Mouse (Mus musculus) stomach, postnatal 0 days (tissue): ENCODE measurements around the gene Eif3c. TPM values are rescaled to one million over a fixed set of nuclear protein-coding genes. Genes with fewer than 3 reads are reported as not detected.

Experiments used
- ATAC-seq: fragments of 200-750 bp; cut with Nextera tagmentation; 2 replicates; pipeline ENCODE4 v1.8.0; 2017; ENCODE audit not compliant: low FRiP score, low TSS enrichment
- DNase-seq: peaks from one replicate; pipeline ENCODE4 v3.0.0-alpha.2; 2016; ENCODE audit warnings: low spot score
- H3K27ac ChIP-seq: fragments of 300-500 bp; sonication (generic); replicated peaks from 2 replicates; pipeline ENCODE4 v1.5.1; 2014; ENCODE audit warnings: mild to moderate bottlenecking, control low read depth
- H3K27me3 ChIP-seq: fragments of 300-500 bp; sonication (generic); 2 replicates; pipeline ENCODE4 v1.6.1; 2014; ENCODE audit warnings: low read length; ENCODE audit not compliant: control insufficient read depth, insufficient read depth
- H3K36me3 ChIP-seq: fragments of 300-500 bp; sonication (generic); 2 replicates; pipeline ENCODE4 v1.6.1; 2014; ENCODE audit warnings: low read length, mixed read lengths; ENCODE audit not compliant: control insufficient read depth, insufficient read depth
- H3K4me1 ChIP-seq: fragments of 300-500 bp; sonication (generic); replicated peaks from 2 replicates; pipeline ENCODE4 v1.6.1; 2014; ENCODE audit warnings: antibody characterized with exemption; ENCODE audit not compliant: control insufficient read depth, insufficient read depth
- H3K4me2 ChIP-seq: fragments of 300-500 bp; sonication (generic); replicated peaks from 2 replicates; pipeline ENCODE4 v1.6.1; 2014; ENCODE audit warnings: low read depth, mild to moderate bottlenecking, control low read depth, moderate library complexity
- H3K4me3 ChIP-seq: fragments of 300-500 bp; sonication (generic); 2 replicates; pipeline ENCODE4 v1.5.1; 2014; ENCODE audit warnings: low read depth, low read length, control low read depth
- H3K9ac ChIP-seq: fragments of 300-500 bp; sonication (generic); 2 replicates; pipeline ENCODE4 v1.6.1; 2014; ENCODE audit warnings: mild to moderate bottlenecking, low read length, control low read depth, mixed read lengths
- H3K9me3 ChIP-seq: fragments of 300-500 bp; sonication (generic); 2 replicates; pipeline ENCODE4 v1.6.1; 2016; ENCODE audit warnings: low read length; ENCODE audit not compliant: control insufficient read depth
- CTCF ChIP-seq: IDR thresholded peaks from 2 replicates; pipeline ENCODE4 v1.5.1; 2016; ENCODE audit warnings: antibody characterized with exemption, low read depth, mild to moderate bottlenecking, moderate library complexity
- EP300 ChIP-seq: optimal IDR thresholded peaks from 2 replicates; pipeline ENCODE3; 2016; ENCODE audit warnings: antibody characterized with exemption
- WGBS: fragments of 180-500 bp; shearing (Covaris S2); extraction: QIAGEN DNeasy Blood & Tissue Kit; methylation state at CpG from one replicate; pipeline ENCODE4 v1.1.7; 2014; 5-methylcytosine and 5-hydroxymethylcytosine counted together
- polyA plus RNA-seq: library from polyadenylated mRNA; unstranded; fragments of >200 nt; fragmentation: Nextera tagmentation; extraction: Ambion mirVana; gene quantifications from 2 replicates; pipeline ENCODE4 v1.2.1, GENCODE M21; 2015

Gene Eif3c
- polyA plus RNA-seq, 1 experiment from 2014 or later = 163 TPM

GRCm38 (mm10) chr7:126601896-126602295, 35.7 kb upstream of the Eif3c start:
- 33% methylated on average over 3 of the region's 5 CpGs for WGBS
- H3K4me2 ChIP-seq = no peak overlapping the region
- H3K4me1 ChIP-seq = no peaks in the 10 kb centered on the region
- TF ChIP-seq CTCF (no peak), EP300 (no peak)
- no peaks in the 10 kb centered on the region for H3K36me3 ChIP-seq
- ATAC-seq (no peak), DNase-seq (no peak)
- no peak overlapping the region for H3K9ac ChIP-seq
- no peak overlapping the region for H3K27ac ChIP-seq
- no peak overlapping the region for H3K4me3 ChIP-seq
- H3K27me3 ChIP-seq = no peaks in the 10 kb centered on the region
- no peaks in the 10 kb centered on the region for H3K9me3 ChIP-seq

DNA sequence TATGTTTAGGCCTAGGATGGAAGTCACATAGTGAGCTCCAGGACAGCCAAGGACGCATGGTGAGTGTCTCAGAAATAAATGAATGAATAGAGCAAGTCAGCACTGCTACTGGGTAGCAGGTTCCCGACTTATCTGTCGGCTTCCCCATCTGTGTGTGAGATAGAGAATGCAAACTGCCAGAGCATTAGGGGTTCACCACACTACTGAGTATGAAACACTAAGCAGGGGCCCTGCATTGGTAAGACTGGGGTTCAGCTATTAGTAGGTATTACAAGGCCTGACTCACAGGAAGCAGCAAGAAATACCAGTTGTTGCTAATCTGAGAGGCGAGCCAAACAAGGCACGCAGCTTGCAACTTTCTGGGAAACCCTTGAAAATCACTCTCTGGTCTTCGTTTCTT, 32.7 kb upstream of the Eif3c start:
- DNase-seq = no peak
- 71% methylated on average over 6 of the region's 6 CpGs for WGBS

GRCm38 (mm10) chr7:126596414-126596813, 30.2 kb upstream of the Eif3c start:
- Histone ChIP-seq H3K4me2 (no peak overlapping the region), H3K4me1 (no peaks in the 10 kb centered on the region), H3K27ac (no peak overlapping the region), H3K36me3 (no peaks in the 10 kb centered on the region), H3K9ac (no peak overlapping the region), H3K4me3 (no peak overlapping the region), H3K27me3 (no peaks in the 10 kb centered on the region), H3K9me3 (no peaks in the 10 kb centered on the region)
- 48% methylated on average over 6 of the region's 6 CpGs for WGBS
- TF ChIP-seq EP300 = no peak
- no peak for TF ChIP-seq CTCF
- DNase-seq (no peak), ATAC-seq (no peak)

More for the DNA sequence above, 32.7 kb upstream of the Eif3c start:
- peak overlapping the region; percentile 53; the same call in 1 of the 2 replicates for H3K27ac ChIP-seq
- no peaks in the 10 kb centered on the region for H3K36me3 ChIP-seq
- no peak overlapping the region for H3K9ac ChIP-seq
- H3K4me2 ChIP-seq = no peak overlapping the region
- H3K4me1 ChIP-seq = no peaks in the 10 kb centered on the region
- no peaks in the 10 kb centered on the region for H3K9me3 ChIP-seq
- no peak for TF ChIP-seq CTCF
- TF ChIP-seq EP300 = no peak
- H3K4me3 ChIP-seq = no peak overlapping the region
- no peak for ATAC-seq
- H3K27me3 ChIP-seq = no peaks in the 10 kb centered on the region

- H3K27me3 ChIP-seq = no peaks in the 10 kb centered on the region
- no peak overlapping the region for H3K4me2 ChIP-seq
- H3K36me3 ChIP-seq = no peaks in the 10 kb centered on the region
- TF ChIP-seq EP300 (no peak), CTCF (no peak)
- 74% methylated on average over 5 of the region's 5 CpGs for WGBS
- H3K9ac ChIP-seq = no peak overlapping the region
- no peak for DNase-seq
- no peak overlapping the region for H3K27ac ChIP-seq
- H3K9me3 ChIP-seq = no peaks in the 10 kb centered on the region
- no peaks in the 10 kb centered on the region for H3K4me1 ChIP-seq
- ATAC-seq = no peak
- no peak overlapping the region for H3K4me3 ChIP-seq
Observed at GRCm38 (mm10) chr7:126595890-126596289, 29.7 kb upstream of the Eif3c start.

GRCm38 (mm10) chr7:126594862-126595561, 28.8 kb upstream of the Eif3c start, which contains the start of gene Il27:
Gene Il27, minus strand, starts transcription at chr7:126594941.
- no peak for TF ChIP-seq EP300
- TF ChIP-seq CTCF = no peak
- 77% methylated on average over 11 of the region's 11 CpGs for WGBS
- no peak within 1 kb of the TSS for H3K27ac ChIP-seq

GRCm38 (mm10) chr7:126587779-126588178, 21.6 kb upstream of the Eif3c start:
- Histone ChIP-seq H3K9me3 (no peaks in the 10 kb centered on the region), H3K27me3 (no peaks in the 10 kb centered on the region), H3K4me2 (peak overlapping the region; percentile 23; the same call in 1 of the 2 replicates), H3K27ac (no peak overlapping the region), H3K4me1 (no peaks in the 10 kb centered on the region), H3K4me3 (no peak overlapping the region), H3K9ac (peak overlapping the region; percentile 18; the same call in 1 of the 2 replicates), H3K36me3 (no peaks in the 10 kb centered on the region)
- DNase-seq = peak; percentile 70
- WGBS = 6% methylated on average over 16 of the region's 16 CpGs
- ATAC-seq = peak; percentile 36; the same call in 1 of the 2 replicates
- TF ChIP-seq EP300 = no peak
- TF ChIP-seq CTCF = peak; percentile 82

More at GRCm38 (mm10) chr7:126594862-126595561, 28.8 kb upstream of the Eif3c start, which contains the start of gene Il27:
- Histone ChIP-seq H3K27me3 (no peaks in the 10 kb centered on the region), H3K9me3 (no peaks in the 10 kb centered on the region), H3K4me2 (no peak within 1 kb of the TSS), H3K4me1 (no peaks in the 10 kb centered on the region), H3K9ac (no peak within 1 kb of the TSS), H3K4me3 (no peak within 1 kb of the TSS), H3K36me3 (no peaks in the 10 kb centered on the region)
- no peak for DNase-seq
- ATAC-seq = no peak
